Mouse (Mus musculus): ENCODE measurements around the gene Rnf43.
A peak's percentile ranks its signal among the peaks of the same experiment; 100 is the strongest.

The Rnf43 gene

DNA sequence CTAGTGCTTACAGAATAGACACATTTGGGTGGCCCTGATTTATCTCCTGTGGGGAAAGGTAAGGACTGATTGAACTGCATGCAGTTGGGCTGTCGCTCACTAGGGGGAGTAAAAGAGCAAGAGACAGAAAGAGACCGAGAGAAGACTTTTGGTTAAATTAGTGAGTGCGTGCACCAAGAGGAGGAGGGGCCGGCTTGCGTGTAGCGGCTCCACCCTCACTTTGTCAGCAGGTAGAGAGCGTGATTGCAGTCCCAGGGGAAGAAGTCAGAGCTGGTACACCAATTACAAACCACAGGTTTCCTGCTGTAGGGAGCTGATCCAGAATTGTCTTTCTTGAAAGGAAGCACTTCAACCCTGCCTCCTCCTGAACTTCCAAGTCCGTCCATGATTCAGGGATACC is at the start of gene Rnf43:
Rnf43 (plus strand) TSS at position 316 of the 400 bp plus-strand sequence.
- DNase-seq (ENCODE audit: low spot score in 2 of 2): peak; percentile 74 to 83

- no peak for DNase-seq (ENCODE audit: low spot score in 2 of 2)
Measured at GRCm38 (mm10) chr11:87613972-87614371, 48.5 kb upstream of the Rnf43 start.

- no peak for DNase-seq (ENCODE audit: low spot score in 2 of 2)
Measured at GRCm38 (mm10) chr11:87615551-87615950, 47.0 kb upstream of the Rnf43 start.

GRCm38 (mm10) chr11:87615952-87616351 is 46.6 kb upstream of the Rnf43 start:
- no peak for DNase-seq (ENCODE audit: low spot score in 2 of 2)

- no peak for DNase-seq (ENCODE audit: low spot score in 2 of 2)
Measured at GRCm38 (mm10) chr11:87616790-87617474, 45.6 kb upstream of the Rnf43 start, which contains the start of gene Hsf5. Hsf5 (plus strand) TSS chr11:87617164.

DNA sequence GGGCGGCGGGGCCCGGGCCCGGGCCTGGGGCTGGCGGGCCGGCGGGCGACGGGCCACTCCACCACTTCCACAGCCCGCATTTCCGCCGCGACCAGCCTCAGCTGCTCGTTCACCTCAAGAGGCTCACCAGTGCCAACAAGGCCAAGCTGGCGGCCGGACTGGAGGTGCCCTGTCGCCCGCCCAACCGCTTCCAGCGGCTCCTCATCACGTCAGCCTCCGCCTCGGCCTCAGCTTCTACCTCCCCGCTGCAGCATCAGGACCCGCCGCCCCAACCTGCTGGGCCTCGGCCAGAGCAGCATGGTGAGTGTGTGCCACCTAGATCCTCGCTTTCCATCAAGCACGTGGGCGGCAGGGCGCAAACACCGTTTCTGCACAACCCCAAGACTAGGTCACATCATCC is 44.9 kb upstream of the Rnf43 start:
- no peak for DNase-seq (ENCODE audit: low spot score in 2 of 2)

GRCm38 (mm10) chr11:87623160-87623559 is 39.4 kb upstream of the Rnf43 start:
- DNase-seq (ENCODE audit: low spot score in 2 of 2): no peak

DNA sequence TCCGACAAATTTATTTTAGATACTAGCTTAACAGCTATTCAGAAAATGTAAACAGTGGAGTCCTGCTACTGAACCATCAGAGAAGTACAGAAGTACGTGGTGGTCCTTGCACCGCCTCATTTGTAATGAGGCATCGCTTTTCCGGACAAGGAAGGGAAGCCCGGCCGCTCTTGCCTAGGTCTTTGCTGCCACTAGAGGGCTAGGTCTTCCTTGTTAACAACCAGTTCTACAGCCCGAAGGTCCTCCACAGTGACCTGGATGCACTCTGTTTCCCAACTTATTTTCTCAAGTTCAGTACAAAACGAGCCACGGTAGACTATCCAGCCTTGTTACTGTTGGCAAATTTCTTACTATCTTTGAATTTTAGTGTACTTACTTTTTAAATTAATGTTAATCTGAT is 32.7 kb upstream of the Rnf43 start:
- no peak for DNase-seq (ENCODE audit: low spot score in 2 of 2)

- DNase-seq (ENCODE audit: low spot score in 2 of 2): no peak
Measured at GRCm38 (mm10) chr11:87638793-87639192, 23.7 kb upstream of the Rnf43 start.

DNA sequence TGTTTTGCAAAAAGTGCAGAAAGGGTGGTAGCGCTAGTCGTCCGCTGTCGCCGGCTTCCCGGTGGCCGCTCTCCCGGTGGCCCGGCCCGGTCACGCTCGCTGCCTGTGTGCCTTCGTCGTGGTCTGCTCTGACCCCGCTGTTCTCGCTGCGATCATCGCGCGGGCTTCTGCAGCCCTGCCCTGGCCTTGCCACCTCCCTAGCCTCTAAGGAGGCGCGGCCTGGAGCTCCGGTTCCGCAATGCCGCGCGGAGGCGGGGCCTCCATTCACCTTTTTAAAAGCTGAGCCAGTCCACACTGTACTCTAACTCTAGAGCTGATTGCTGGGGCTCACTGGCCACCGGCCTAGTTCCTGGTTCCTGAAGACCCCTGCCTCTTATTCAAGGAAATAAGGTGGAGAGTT is 23.3 kb upstream of the Rnf43 start:
- peak; percentile 57 to 66 for DNase-seq (ENCODE audit: low spot score in 2 of 2)

DNA sequence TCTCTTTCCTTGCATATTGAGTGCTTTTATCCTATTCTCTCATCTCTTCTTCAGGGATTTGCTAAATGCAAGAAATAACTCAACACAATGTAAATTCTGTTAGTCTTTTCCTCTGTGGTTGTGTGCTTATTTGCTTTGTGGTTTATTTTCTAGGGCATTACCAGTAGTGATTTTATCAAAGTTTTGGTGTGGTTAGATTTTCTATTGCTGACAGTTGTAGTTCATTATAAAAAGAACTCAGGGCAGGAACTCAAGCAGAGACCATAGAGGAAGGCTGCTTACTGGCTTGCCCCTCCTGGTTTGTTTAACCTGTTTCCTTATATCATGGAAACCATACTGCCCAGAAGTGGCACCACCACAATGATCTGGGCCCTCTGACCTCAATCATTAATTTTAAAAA is 19.7 kb upstream of the Rnf43 start:
- no peak for DNase-seq (ENCODE audit: low spot score in 2 of 2)

GRCm38 (mm10) chr11:87654693-87655092 is 7.8 kb upstream of the Rnf43 start:
- no peak for DNase-seq (ENCODE audit: low spot score in 2 of 2)

- no peak for DNase-seq (ENCODE audit: low spot score in 2 of 2)
Measured at GRCm38 (mm10) chr11:87659216-87659615, 3.3 kb upstream of the Rnf43 start.

- no peak for DNase-seq (ENCODE audit: low spot score in 2 of 2)
Measured at GRCm38 (mm10) chr11:87662822-87663221, 300 bp downstream of the Rnf43 start.

- no peak for DNase-seq (ENCODE audit: low spot score in 2 of 2)
Measured at GRCm38 (mm10) chr11:87663948-87664347, 1.4 kb downstream of the Rnf43 start.

DNA sequence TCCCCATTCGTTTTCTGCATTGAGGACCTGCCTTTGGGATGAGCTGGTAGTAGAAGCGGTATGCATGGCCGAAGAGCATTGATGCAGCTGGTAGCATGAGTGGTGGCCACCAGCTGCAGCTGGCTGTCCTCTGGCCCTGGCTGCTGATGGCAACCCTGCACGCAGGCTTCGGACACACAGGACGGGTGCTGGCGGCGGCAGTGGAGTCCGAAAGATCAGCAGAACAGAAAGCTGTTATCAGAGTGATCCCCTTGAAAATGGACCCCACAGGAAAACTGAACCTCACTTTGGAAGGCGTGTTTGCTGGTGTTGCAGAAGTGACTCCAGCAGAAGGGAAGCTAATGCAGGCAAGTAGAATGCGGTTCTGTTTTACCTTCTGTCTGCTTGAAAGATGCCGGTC is 2.0 kb downstream of the Rnf43 start:
- no peak for DNase-seq (ENCODE audit: low spot score in 2 of 2)

DNA sequence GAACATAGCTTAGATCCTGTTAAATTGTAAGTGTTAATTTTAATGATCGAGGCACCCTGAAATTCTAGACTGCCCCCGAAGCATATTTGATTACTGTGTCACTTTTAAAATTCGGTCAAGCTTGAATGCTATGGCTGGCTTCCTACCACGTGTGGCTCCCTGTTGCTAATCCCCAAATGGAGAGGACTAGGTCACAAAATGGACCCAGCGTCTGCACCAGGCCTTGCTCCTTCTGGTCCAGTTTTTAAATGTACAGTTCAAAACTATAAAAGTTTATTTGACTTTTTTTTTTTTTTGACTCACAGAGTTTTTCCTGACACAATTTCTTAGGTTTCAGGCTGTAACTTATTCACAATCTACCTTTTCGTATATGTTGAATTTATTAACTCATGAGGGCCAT is 2.7 kb downstream of the Rnf43 start:
- no peak for DNase-seq (ENCODE audit: low spot score in 2 of 2)

DNA sequence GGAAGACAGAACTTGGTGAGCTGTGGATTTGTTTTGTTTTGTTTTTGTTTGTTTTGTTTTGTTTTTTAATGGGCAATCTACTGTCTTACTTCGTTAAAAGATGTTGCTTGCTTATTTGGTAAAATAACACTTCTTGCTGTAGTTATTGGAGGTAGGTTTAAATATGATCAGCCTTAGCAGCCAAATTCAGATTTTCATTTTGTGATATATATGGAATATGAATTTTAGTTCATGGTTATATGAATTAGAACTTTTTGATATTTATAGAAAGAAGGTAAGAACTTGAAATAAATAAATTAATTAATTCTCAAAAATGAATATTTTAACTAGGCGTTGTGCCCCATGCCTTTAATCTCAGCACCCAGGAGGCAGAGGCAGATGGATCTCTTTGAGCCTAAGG is 3.1 kb downstream of the Rnf43 start:
- DNase-seq (ENCODE audit: low spot score in 2 of 2): no peak

DNA sequence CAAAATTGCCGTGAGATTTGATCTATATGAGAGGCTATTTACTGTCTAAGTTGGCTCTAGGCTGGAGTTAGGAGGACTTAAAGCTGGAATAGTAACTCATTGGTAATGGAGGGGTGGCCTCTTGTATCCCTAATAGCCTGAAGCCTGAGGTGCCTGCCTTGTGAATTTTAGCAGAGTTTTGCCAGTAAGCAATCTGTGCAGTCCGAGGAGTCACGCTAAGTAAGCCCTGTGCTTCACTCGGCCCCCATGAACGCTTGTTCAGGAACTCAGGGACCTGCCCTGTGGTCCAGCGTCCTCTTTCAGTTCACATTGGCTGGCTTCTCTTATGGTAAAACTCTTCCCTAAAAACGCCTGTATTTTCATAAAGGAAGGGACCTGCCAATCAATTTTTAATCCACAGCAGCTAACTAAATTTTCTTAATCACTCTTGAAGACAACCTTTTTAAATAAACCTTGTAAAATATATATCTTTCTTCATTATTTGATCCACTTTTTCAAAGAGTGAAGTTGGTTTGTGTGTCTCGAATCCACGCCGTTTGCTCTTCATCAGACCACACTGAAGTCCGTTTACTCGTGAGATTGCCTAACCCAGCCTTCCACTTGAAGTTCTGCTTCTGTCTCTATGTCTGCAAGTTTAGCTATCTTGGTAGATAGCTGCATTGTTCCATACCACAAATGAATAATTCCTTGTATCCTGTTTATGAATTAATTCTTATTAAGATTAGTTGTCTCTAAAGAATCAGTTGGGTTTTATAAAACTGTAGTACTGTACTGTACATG is 3.9 kb downstream of the Rnf43 start:
- no peak for DNase-seq (ENCODE audit: low spot score in 2 of 2)

DNA sequence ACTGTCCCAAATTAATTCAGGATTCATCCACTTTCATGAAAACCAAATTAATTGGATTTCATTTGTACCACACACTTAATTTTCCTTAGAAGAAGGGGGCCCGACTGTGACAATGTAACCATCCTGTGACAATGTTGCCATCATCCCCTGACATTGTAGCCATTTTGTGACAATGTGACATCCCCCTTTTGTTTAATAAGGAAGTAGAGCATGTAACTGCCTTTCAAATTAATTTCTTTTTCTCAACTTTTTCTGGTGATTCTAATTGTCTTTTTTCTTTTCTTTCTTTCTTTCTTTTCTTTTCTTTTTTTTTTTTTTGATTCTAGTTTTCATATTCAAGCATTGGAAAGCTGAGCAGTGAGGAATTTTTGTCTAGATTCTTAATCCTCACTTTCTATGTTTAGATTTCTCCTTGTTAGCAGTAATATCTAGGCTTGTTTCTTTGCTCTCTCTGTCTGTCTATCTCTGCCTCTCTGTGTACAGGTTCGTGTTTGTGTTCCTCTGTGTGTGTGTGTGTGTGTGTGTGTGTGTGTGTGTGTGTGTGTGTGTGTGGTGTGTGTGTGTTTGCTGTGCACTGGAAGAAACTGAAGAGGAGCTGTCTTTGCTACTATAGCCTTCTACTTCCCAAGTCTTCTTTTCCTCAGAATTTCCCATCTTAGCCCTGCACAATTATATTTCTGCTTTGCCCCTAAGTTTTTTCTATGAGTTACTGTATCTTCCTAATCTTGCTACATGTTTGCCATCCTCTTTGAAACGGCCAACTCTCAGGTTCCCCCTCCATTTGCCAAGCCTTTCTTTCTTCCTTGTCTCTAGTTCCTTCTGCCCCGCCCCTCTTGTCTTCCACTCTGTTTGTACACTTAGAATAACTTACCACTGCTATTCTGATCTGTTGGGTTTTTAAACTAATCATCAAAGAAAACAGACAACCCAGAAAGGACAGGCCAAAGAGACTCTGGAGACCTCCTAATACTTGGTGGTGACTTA is 4.9 kb downstream of the Rnf43 start:
- no peak for DNase-seq (ENCODE audit: low spot score in 2 of 2)

DNA sequence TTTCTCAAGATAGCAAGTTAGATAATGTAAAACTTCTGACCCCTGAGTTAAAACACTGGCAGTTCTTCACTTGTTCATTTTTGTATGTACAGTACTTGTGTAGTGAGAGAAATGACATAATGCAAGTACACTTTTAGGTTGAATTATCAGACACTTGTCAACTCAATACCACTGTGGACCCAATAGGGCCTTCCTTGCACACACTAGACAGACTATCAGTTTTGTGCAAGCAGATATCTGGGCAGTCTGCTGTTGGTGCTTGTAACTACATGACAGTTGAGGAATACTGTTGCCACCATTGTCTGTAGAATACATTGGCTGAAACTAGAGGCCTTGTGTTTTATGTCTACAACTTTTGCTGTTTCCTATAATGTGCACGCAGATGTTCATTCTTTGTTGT is 10.8 kb downstream of the Rnf43 start:
- DNase-seq (ENCODE audit: low spot score in 2 of 2): no peak

DNA sequence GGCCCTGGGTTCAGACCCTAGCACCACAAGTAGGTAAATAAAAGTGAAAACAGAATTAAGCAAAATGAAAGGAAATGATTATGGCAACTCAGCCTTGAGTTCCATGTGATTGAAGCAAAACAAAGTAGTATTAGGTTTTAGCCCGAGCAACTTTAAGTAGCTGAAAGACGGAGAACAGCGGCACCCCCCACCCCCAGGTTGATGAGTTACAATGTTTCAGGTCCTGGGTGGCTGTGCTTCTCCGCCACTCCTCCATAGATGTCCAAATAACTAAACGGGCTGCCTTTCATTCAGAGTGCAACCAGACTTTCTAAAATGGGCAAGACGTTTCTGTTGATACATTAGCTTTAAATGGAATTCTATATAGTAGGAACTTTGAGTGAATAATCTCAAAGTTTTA is 13.1 kb downstream of the Rnf43 start:
- no peak for DNase-seq (ENCODE audit: low spot score in 2 of 2)

All from urinary bladder, postnatal 4 days (tissue).